8 mouse cellular contexts compared by ENCODE assay signal in the genomic region with DNA sequence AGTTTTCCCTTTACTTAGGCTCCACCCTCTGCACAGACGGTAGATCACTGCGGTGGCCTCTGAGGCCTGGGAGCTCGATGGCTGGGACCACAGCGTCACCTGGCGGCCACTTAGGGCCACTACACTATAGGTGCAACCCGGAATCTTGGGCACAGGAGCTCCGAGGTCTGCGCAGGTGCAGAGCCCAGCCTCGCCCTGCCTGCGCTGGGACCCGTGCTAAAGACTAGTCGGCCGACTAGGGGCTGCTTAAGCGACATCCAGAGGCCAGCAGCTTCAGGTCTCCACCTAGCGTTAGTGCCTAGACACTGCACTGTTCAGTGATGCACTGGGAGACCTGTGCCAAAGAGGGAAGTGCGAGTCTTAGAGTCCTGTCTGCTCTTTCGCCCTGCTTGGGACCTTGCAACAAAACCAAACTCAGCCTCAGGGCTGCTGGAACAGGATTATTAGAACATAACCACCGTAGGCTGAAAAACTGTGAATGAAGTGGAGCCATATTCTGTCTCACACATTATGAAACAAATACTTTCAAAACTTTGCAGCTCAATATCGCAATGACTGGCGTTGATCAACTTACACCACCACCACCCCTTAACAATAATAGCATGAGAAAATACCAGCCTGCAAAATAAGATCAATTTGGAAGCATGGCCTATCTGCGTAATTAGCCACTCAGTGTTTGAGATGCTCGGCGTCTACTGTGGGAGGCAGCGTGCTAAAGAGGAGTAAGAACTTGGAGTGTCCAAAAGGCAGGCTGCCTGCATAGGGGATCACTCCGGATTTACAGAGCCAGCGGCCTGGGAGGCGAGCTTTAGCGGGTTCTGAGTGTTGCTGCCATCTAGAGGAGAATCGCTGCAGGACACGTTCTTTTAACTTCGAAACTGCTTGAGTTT. TPM values are rescaled to one million over a fixed set of nuclear protein-coding genes. Genes with fewer than 3 reads are reported as not detected.
DNase-seq lines count a peak whose midpoint lies in the region; ATAC-seq and TF ChIP-seq lines count a peak whose summit lies in the region.

No protein-coding gene starts in this region.

- H3K27me3 ChIP-seq in forebrain, embryonic 16.5 days (replicated peaks; ENCODE audit: control insufficient read depth, insufficient read depth, low read length): no peaks in the 10 kb centered on the region
- no peaks in the 10 kb centered on the region for H3K27me3 ChIP-seq in lung, embryonic 14.5 days (ENCODE audit: insufficient read depth, low read length)

- no peak overlapping the region for H3K27ac ChIP-seq in forebrain, embryonic 16.5 days (ENCODE audit: low read length)
- H3K27ac ChIP-seq in layer of hippocampus, adult 2 months: peak overlapping the region; percentile 29; the same call in 1 of the 2 replicates
- no peak overlapping the region; the same call in 1 of the 2 replicates for H3K27ac ChIP-seq in lung, embryonic 14.5 days (ENCODE audit: low read depth)
- H3K27ac ChIP-seq in olfactory bulb, adult 2 months (ENCODE audit: insufficient read depth, low read depth, low read length): no peak overlapping the region

- 13% methylated on average over 31 of the region's 31 CpGs for WGBS in forebrain, embryonic 16.5 days
- WGBS in lung, embryonic 14.5 days: 18% methylated on average over 31 of the region's 31 CpGs
- 9% methylated on average over 31 of the region's 31 CpGs for WGBS in olfactory bulb, adult 2 months

- TF ChIP-seq CTCF in layer of hippocampus, adult 2 months (conservative IDR thresholded peaks at IDR 0.05): peak; percentile 90
- peak; percentile 95 for TF ChIP-seq CTCF in lung, embryonic 14.5 days (IDR thresholded peaks at IDR 0.05; ENCODE audit: low read depth)
- TF ChIP-seq CTCF in olfactory bulb, adult 2 months (IDR thresholded peaks at IDR 0.05; ENCODE audit: insufficient read depth, low read depth, low read length): peak; percentile 99

- H3K9me3 ChIP-seq in forebrain, embryonic 16.5 days (ENCODE audit: control insufficient read depth, low read length): no peaks in the 10 kb centered on the region
- H3K9me3 ChIP-seq in lung, embryonic 14.5 days (ENCODE audit: low read depth, low read length): no peaks in the 10 kb centered on the region

- no peak for TF ChIP-seq POLR2A in olfactory bulb, adult 2 months (IDR thresholded peaks at IDR 0.05; ENCODE audit: insufficient read depth, low read depth, low read length)

- 0 out of 2 replicates have a peak overlapping the region, but pooled peaks have one; percentile 32 for H3K9ac ChIP-seq in forebrain, embryonic 16.5 days (replicated peaks; ENCODE audit: low read depth, low read length)
- no peak overlapping the region for H3K9ac ChIP-seq in lung, embryonic 14.5 days

- DNase-seq in ES-CJ7 (ENCODE audit: low read depth, low spot score): peak; percentile 63
- DNase-seq in cerebellum, adult 18-20 months: peak; percentile 73 to 80
- peak; percentile 84 to 87 for DNase-seq in heart, postnatal 36 days
- DNase-seq in layer of hippocampus, adult 2 months (ENCODE audit: low spot score in 2 of 2): peak; percentile 80 to 84
- DNase-seq in lung, embryonic 14.5 days: peak; percentile 96
- DNase-seq in thymus, adult 18-20 months: peak; percentile 91 to 94

- intact Hi-C loops in heart, postnatal 36 days (cut with DNase I): loop anchor here (5.0 kb wide), 3 partner anchors 54 to 334 kb away; a partner anchor contains a TSS

- H3K4me3 ChIP-seq in forebrain, embryonic 16.5 days (replicated peaks; ENCODE audit: low read length): peak overlapping the region; percentile 20
- H3K4me3 ChIP-seq in layer of hippocampus, adult 2 months: peak overlapping the region; percentile 44
- 0 out of 2 replicates have a peak overlapping the region, but pooled peaks have one; percentile 4 for H3K4me3 ChIP-seq in lung, embryonic 14.5 days (ENCODE audit: low read depth, low read length)
- peak overlapping the region; percentile 19 for H3K4me3 ChIP-seq in olfactory bulb, adult 2 months (ENCODE audit: insufficient read depth, low read depth, low read length)

- H3K4me1 ChIP-seq in forebrain, embryonic 16.5 days (replicated peaks; ENCODE audit: control insufficient read depth, insufficient read depth, low read length): peaks cover 10% of the 10 kb centered on the region
- H3K4me1 ChIP-seq in lung, embryonic 14.5 days (ENCODE audit: insufficient read depth): no peaks in the 10 kb centered on the region
- H3K4me1 ChIP-seq in olfactory bulb, adult 2 months (ENCODE audit: control insufficient read depth, insufficient read depth, low read length): peaks cover 4% of the 10 kb centered on the region

- peak overlapping the region; percentile 47 for H3K4me2 ChIP-seq in forebrain, embryonic 16.5 days (ENCODE audit: low read length)
- H3K4me2 ChIP-seq in lung, embryonic 14.5 days: peak overlapping the region; percentile 43

- peak; percentile 90 for ATAC-seq in forebrain, embryonic 16.5 days
- peak; percentile 95 for ATAC-seq in lung, embryonic 14.5 days (ENCODE audit: insufficient read depth)

- H3K36me3 ChIP-seq in forebrain, embryonic 16.5 days (ENCODE audit: control insufficient read depth, insufficient read depth): no peaks in the 10 kb centered on the region
- H3K36me3 ChIP-seq in lung, embryonic 14.5 days (ENCODE audit: insufficient read depth): no peaks in the 10 kb centered on the region

RNA-seq across cellular contexts. Expression of a gene that starts 19.8 kb away (rescaled TPM):
- polyA plus RNA-seq in forebrain, embryonic 16.5 days (2015; fragmentation: Nextera tagmentation; extraction: Ambion mirVana): 14.8 and 19.6 TPM in 2 replicates
- total RNA-seq in heart, postnatal 36 days (2021): 1 to 10 TPM; 2.7 to 3.2 TPM
- total RNA-seq in layer of hippocampus, adult 2 months (2021): 1 to 10 TPM; 1.0 to 1.5 TPM
- 80.7 and 81.1 TPM in 2 replicates for polyA plus RNA-seq in lung, embryonic 14.5 days (2014; fragmentation: Nextera tagmentation; extraction: Ambion mirVana)
- 75.6 and 140 TPM in 2 replicates for polyA plus RNA-seq in olfactory bulb, adult 2 months (2012; ENCODE audit: insufficient read depth, insufficient read length, low replicate concordance, missing spikeins)
